Mouse (Mus musculus) heart, postnatal 0 days (tissue): ENCODE data around the gene Vmn1r68.

Experiments used
- CTCF ChIP-seq: IDR thresholded peaks from 2 replicates; pipeline ENCODE4 v1.5.1; 2016; ENCODE audit warnings: antibody characterized with exemption, control low read depth, low read depth
- EP300 ChIP-seq: IDR thresholded peaks from 2 replicates; pipeline ENCODE4 v1.6.1; 2016; ENCODE audit warnings: antibody characterized with exemption, low read depth

DNA sequence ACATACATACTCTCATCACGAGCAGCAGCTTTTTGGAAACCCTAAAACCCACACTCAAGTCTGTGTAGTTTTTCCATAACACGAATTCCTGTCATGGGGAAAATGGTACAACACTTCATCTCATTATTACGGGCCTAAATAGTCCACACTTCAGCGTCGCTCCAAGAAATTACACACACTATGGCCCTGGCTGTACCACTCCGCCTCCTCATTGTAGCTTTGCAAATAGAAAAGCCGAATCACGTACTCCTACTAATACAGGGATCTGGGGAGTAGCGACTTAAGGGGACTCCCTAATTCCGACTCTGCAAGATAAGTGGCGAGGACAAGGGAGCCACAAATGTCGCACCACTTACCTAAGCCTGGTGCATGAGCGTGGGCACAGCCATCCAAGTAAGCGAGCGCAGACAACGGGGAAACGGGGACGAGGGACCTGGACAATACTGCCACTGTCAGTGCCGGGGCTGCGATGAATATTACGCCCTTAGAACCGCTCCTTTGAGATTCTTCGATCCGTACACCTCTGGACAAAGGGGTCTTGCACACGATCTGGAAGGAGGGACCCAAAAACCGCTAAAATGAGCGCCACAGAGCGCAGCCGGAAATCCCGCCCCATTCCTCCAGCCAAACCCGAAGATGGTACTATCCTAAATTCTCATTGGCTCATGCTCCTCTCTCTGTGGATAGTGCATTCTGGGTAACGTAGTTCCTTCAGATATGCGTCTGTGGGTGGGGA lies 63.3 kb downstream of the Vmn1r68 start, which contains the start of gene Zik1:
- no peak for TF ChIP-seq CTCF
- no peak for TF ChIP-seq EP300
